In genomic region chr19:53313684-53314443, GRCm38 (mm10) we compare ENCODE assay signal across 8 mouse cellular contexts. TPM values are rescaled to one million over a fixed set of nuclear protein-coding genes. Genes with fewer than 3 reads are reported as not detected.
DNase-seq lines count a peak whose midpoint lies in the region; ATAC-seq lines count a peak whose summit lies in the region.

No protein-coding gene starts in this region.

- WGBS in forebrain, embryonic 14.5 days: under 1% methylated on average over 52 of the region's 52 CpGs
- WGBS in neural tube, embryonic 15.5 days: under 1% methylated on average over 52 of the region's 52 CpGs

- peak overlapping the region; percentile 93 for H3K4me2 ChIP-seq in forebrain, embryonic 14.5 days (ENCODE audit: low read length)
- H3K4me2 ChIP-seq in neural tube, embryonic 15.5 days: peak overlapping the region; percentile 94

- no peaks in the 10 kb centered on the region for H3K9me3 ChIP-seq in forebrain, embryonic 14.5 days (replicated peaks; ENCODE audit: control insufficient read depth, low read length)
- H3K9me3 ChIP-seq in neural tube, embryonic 15.5 days (replicated peaks): no peaks in the 10 kb centered on the region

- no peaks in the 10 kb centered on the region for H3K27me3 ChIP-seq in forebrain, embryonic 14.5 days (replicated peaks; ENCODE audit: control insufficient read depth, insufficient read depth, low read length)
- H3K27me3 ChIP-seq in neural tube, embryonic 15.5 days (replicated peaks): no peaks in the 10 kb centered on the region

- H3K4me3 ChIP-seq in forebrain, embryonic 14.5 days (ENCODE audit: low read depth, low read length): peak overlapping the region; percentile 99
- peak overlapping the region; percentile 90 for H3K4me3 ChIP-seq in neural tube, embryonic 15.5 days (replicated peaks)

- DNase-seq in ES-CJ7 (ENCODE audit: low read depth, low spot score): peak; percentile 98
- peak; percentile 100 for DNase-seq in cerebellum, adult 11 months
- peak; percentile 99 for DNase-seq in forebrain, embryonic 14.5 days (ENCODE audit: low spot score)
- peak; percentile 99 to 100 for DNase-seq in heart, postnatal 14 days
- DNase-seq in layer of hippocampus, adult 11-12 months (ENCODE audit: low spot score): peak; percentile 100
- DNase-seq in lung, adult 18-20 months: peak; percentile 99
- peak; percentile 94 for DNase-seq in testis, postnatal 14 days (ENCODE audit: low spot score)

- peaks cover 8% of the 10 kb centered on the region for H3K4me1 ChIP-seq in forebrain, embryonic 14.5 days (ENCODE audit: control insufficient read depth, insufficient read depth, low read length)
- H3K4me1 ChIP-seq in neural tube, embryonic 15.5 days: peaks cover 36% of the 10 kb centered on the region

- no peaks in the 10 kb centered on the region for H3K36me3 ChIP-seq in forebrain, embryonic 14.5 days (ENCODE audit: control insufficient read depth, insufficient read depth, low read length)
- H3K36me3 ChIP-seq in neural tube, embryonic 15.5 days: no peaks in the 10 kb centered on the region

- peak; percentile 83 for ATAC-seq in forebrain, embryonic 14.5 days
- peak; percentile 88 for ATAC-seq in neural tube, embryonic 15.5 days (ENCODE audit: low FRiP score)

- intact Hi-C loops in heart, postnatal 14 days (cut with DNase I): loop anchor here (2.0 to 5.0 kb wide), 3 partner anchors 15 to 122 kb away; no protein-coding TSS in a partner anchor

- peak overlapping the region; percentile 99 for H3K27ac ChIP-seq in forebrain, embryonic 14.5 days (ENCODE audit: low read depth, low read length)
- H3K27ac ChIP-seq in neural tube, embryonic 15.5 days (replicated peaks): peak overlapping the region; percentile 98

- H3K9ac ChIP-seq in forebrain, embryonic 14.5 days (ENCODE audit: low read length): peak overlapping the region; percentile 82
- peak overlapping the region; percentile 78 for H3K9ac ChIP-seq in neural tube, embryonic 15.5 days (replicated peaks)

RNA-seq across cellular contexts. Expression of gene Mxi1, which starts 3.5 kb away (rescaled TPM):
- polyA plus RNA-seq in forebrain, embryonic 14.5 days (2014; fragmentation: Nextera tagmentation; extraction: Ambion mirVana): 27.6 and 41.0 TPM in 2 replicates
- total RNA-seq in heart, postnatal 14 days (2021): 10 to 100 TPM; 37.0 to 40.7 TPM
- 40.0 and 40.8 TPM in 2 replicates for polyA plus RNA-seq in neural tube, embryonic 15.5 days (2015; fragmentation: Nextera tagmentation; extraction: Ambion mirVana)

RNA-seq across cellular contexts. Expression of gene Gm10197, which starts 57.7 kb away (rescaled TPM):
- polyA plus RNA-seq in forebrain, embryonic 14.5 days (2014; fragmentation: Nextera tagmentation; extraction: Ambion mirVana): 7.2 TPM in 1 of 2 replicates, not detected in the other
- total RNA-seq in heart, postnatal 14 days (2021): not detected
- polyA plus RNA-seq in neural tube, embryonic 15.5 days (2015; fragmentation: Nextera tagmentation; extraction: Ambion mirVana): not detected in 2 replicates

Comparison
In these comparisons a context has a peak if more than half of its experiments do, and no peak if none do; other contexts are left out.
1. Peak in every context shown above with its lines: DNase-seq, ATAC-seq, H3K4me3 ChIP-seq and H3K27ac ChIP-seq.